Mouse (Mus musculus) bone marrow, adult 2 months (tissue): ENCODE data around the gene Wiz. TPM values are rescaled to one million over a fixed set of nuclear protein-coding genes. Genes with fewer than 3 reads are reported as not detected.
A peak's percentile ranks its signal among the peaks of the same experiment; 100 is the strongest.

Experiments used
- H3K27ac ChIP-seq: fragments of 200-500 bp; 2 replicates; pipeline ENCODE4 v1.5.1; 2012; ENCODE audit warnings: low read depth, mild to moderate bottlenecking, control low read depth, inconsistent platforms, low read length; ENCODE audit not compliant: control insufficient read depth, poor library complexity, insufficient read depth
- H3K4me1 ChIP-seq: fragments of 200-500 bp; 2 replicates; pipeline ENCODE4 v1.6.1; 2011; ENCODE audit warnings: low read length; ENCODE audit not compliant: control insufficient read depth, insufficient read depth
- H3K4me3 ChIP-seq: fragments of 200-500 bp; replicated peaks from 2 replicates; pipeline ENCODE3; 2011; ENCODE audit warnings: mild to moderate bottlenecking, low read depth, low read length, control low read depth; ENCODE audit not compliant: control insufficient read depth
- CTCF ChIP-seq: fragments of 200-500 bp; IDR thresholded peaks from 2 replicates; pipeline ENCODE4 v1.5.1; 2011; ENCODE audit warnings: low read length, control low read depth; ENCODE audit not compliant: control insufficient read depth, insufficient read depth
- POLR2A ChIP-seq: fragments of 200-500 bp; IDR thresholded peaks from 2 replicates; pipeline ENCODE4 v1.6.1; 2011; ENCODE audit warnings: low read depth, mild to moderate bottlenecking, control low read depth, low read length, borderline replicate concordance; ENCODE audit not compliant: control insufficient read depth
- WGBS: fragments of 180-500 bp; shearing (Covaris S2); methylation state at CpG from one replicate; pipeline ENCODE4 v1.1.7; 2018; 5-methylcytosine and 5-hydroxymethylcytosine counted together
- polyA plus RNA-seq: library from polyadenylated mRNA; stranded (reverse); fragments of >200 nt; gene quantifications from 2 replicates; pipeline ENCODE4 v1.2.4, GENCODE M21; 2011; ENCODE audit warnings: low replicate concordance; ENCODE audit not compliant: missing spikeins, insufficient read depth, insufficient read length

Wiz gene
- polyA plus RNA-seq, 1 experiment = 15.5 TPM

DNA sequence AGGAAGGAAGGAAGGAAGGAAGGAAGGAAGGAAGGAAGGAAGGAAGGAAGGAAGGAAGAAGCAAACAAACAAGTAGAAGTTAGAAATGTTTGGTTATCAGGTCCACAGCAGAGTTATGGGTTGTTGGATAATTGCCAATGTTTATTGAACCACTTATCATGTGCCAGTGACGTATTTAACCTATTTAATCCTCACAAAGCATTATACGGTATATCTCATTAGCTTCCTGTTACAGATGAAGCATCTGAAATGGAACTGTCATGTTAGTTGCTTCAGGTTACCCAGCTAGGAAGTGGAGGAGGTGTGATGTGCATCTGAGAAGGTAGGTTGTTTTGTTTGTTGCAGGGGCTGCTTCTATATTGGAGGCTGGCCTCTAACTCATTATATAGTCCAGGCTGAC, 30.8 kb upstream of the Wiz start:
- WGBS = 65% methylated on average over 2 of the region's 2 CpGs
- H3K4me1 ChIP-seq = peaks cover 2% of the 10 kb centered on the region; the same call in 1 of the 2 replicates

GRCm38 (mm10) chr17:32416771-32417170, 27.5 kb upstream of the Wiz start:
- WGBS = 93% methylated on average over 14 of the region's 14 CpGs
- Histone ChIP-seq H3K4me3 (no peak overlapping the region), H3K27ac (no peak overlapping the region), H3K4me1 (no peaks in the 10 kb centered on the region; the same call in 1 of the 2 replicates)
- no peak for TF ChIP-seq POLR2A
- no peak for TF ChIP-seq CTCF

More for the DNA sequence above, 30.8 kb upstream of the Wiz start:
- TF ChIP-seq POLR2A (no peak), CTCF (no peak)
- H3K27ac ChIP-seq = no peak overlapping the region
- H3K4me3 ChIP-seq = no peak overlapping the region

DNA sequence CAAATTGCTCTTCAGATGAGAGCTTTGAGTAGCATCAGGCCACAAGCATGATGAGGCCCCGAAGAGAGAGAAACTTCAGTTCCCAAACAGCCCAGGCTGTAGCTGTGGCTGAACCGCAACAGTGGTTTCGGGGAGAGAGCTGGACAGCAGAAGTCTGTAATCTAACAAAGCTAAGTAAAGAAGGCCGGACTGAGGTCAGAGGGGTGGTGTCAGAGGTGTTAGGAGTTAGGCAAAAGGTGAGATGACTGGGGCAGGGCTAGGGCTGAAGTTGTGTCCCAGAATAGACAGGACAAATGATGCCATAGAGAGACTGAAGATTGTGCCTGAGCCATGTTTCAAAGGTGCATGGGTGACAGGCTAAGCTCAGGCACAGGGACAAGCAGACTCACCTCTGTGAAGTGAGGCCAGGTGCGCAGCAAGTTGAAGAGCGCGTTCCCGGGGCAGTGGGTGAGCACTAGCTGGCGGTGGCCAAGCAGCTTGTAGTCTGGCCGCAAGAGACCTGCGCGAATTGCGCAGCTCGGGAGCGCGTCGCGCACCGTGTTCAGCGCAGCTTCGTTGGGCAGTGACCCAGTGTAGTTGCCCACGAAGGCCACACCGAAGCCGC, 26.3 kb upstream of the Wiz start:
- TF ChIP-seq POLR2A = no peak
- no peak for TF ChIP-seq CTCF
- WGBS = 89% methylated on average over 24 of the region's 24 CpGs

DNA sequence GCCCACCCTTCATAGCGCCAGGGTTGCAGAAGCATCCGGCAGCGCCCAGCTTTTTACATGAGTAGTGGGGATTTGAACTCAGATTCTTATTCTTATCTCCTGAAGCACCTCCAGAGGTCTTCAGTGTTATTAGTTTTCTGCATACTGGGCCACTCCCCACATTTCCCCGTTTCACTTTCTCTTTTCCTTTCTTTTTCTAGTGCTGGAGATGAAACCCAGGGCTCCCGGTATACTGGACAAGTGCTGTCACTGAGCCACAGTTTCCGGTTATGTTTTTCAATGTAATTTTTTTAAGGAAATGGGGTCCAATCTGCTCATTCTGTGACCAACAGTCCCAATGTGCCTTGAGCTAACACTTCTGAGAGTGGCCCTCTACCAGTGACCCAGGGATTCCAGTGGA, 22.7 kb upstream of the Wiz start:
- Histone ChIP-seq H3K4me1 (no peaks in the 10 kb centered on the region; the same call in 1 of the 2 replicates), H3K27ac (no peak overlapping the region), H3K4me3 (no peak overlapping the region)
- 41% methylated on average over 6 of the region's 6 CpGs for WGBS
- TF ChIP-seq CTCF = no peak
- no peak for TF ChIP-seq POLR2A

More for the DNA sequence above, 26.3 kb upstream of the Wiz start:
- Histone ChIP-seq H3K4me1 (no peaks in the 10 kb centered on the region; the same call in 1 of the 2 replicates), H3K4me3 (no peak overlapping the region), H3K27ac (no peak overlapping the region)

- TF ChIP-seq CTCF (no peak), POLR2A (0 out of 2 replicates have a peak, but pooled peaks have one; percentile 7)
- Histone ChIP-seq H3K27ac (peak within 1 kb of the TSS; percentile 85), H3K4me1 (peaks cover 2% of the 10 kb centered on the region), H3K4me3 (peak within 1 kb of the TSS; percentile 95)
- 2% methylated on average over 8 of the region's 8 CpGs for WGBS
Observed at GRCm38 (mm10) chr17:32403417-32403816, 14.2 kb upstream of the Wiz start, which contains the start of gene Rasal3. Gene Rasal3 (minus strand): TSS chr17:32403583.

- peak overlapping the region; percentile 95 for H3K4me3 ChIP-seq
- 2% methylated on average over 11 of the region's 11 CpGs for WGBS
- H3K27ac ChIP-seq = peak overlapping the region; percentile 85
- H3K4me1 ChIP-seq = peaks cover 2% of the 10 kb centered on the region
- TF ChIP-seq CTCF (no peak), POLR2A (no peak)
Observed at GRCm38 (mm10) chr17:32402779-32403157, 13.5 kb upstream of the Wiz start.

DNA sequence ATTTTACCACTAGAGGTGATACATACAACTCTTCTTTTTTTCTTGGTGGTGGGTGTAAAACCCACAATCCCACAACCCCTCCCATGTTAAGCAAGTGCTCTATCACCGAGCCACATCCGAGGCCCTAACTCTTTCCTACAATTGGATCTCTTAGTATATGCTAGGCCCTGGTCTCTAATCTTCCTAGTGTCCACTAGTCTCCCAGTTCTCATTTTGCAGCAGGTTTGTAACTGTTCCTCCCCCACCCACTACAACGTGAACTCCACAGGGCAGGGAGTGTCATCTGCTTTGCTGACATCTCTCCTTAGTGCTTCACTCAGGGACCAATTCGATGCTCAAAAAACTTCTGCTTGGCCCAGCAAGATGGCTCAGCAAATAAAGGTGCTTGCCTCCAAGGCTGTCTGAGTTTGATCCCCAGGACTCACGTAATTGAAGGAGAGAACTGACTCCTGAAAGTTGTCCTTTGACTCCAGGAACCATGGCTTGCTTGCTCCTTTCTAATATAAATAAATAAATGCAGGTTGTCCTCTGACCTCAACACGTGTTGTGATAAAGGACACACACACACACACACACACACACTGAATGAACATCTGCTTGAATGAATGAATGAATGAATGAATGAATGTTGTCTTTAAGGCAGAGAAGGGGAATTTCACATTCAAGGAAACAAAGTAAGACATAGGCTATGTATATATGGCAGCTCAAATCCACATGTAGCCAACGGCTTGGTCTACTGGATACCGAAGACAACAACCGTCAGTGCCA, 13.0 kb upstream of the Wiz start:
- Histone ChIP-seq H3K27ac (peak overlapping the region; percentile 85), H3K4me3 (peak overlapping the region; percentile 95), H3K4me1 (peaks cover 2% of the 10 kb centered on the region)
- 6% methylated on average over 9 of the region's 9 CpGs for WGBS
- TF ChIP-seq POLR2A = no peak

GRCm38 (mm10) chr17:32396266-32396665, 7.0 kb upstream of the Wiz start:
- Histone ChIP-seq H3K27ac (no peak overlapping the region), H3K4me3 (no peak overlapping the region), H3K4me1 (no peaks in the 10 kb centered on the region)
- 95% methylated on average over 37 of the region's 37 CpGs for WGBS
- TF ChIP-seq CTCF (no peak), POLR2A (no peak)
